Mouse (Mus musculus) small intestine, adult 2 months (tissue): Measurements from ENCODE around the gene Ssbp2.

Experiments used
- CTCF ChIP-seq: fragments of 200-500 bp; IDR thresholded peaks from 2 replicates; pipeline ENCODE4 v1.5.1; 2012; ENCODE audit warnings: low read depth, mild to moderate bottlenecking, control low read depth, inconsistent platforms, low read length, moderate library complexity, mixed read lengths; ENCODE audit not compliant: insufficient replicate concordance, insufficient read length; ENCODE audit errors: extremely low read depth
- POLR2A ChIP-seq: fragments of 200-500 bp; IDR thresholded peaks from 2 replicates; pipeline ENCODE4 v1.6.1; 2012; ENCODE audit warnings: low read depth, mild to moderate bottlenecking, control low read depth, inconsistent platforms, low read length, moderate library complexity

DNA sequence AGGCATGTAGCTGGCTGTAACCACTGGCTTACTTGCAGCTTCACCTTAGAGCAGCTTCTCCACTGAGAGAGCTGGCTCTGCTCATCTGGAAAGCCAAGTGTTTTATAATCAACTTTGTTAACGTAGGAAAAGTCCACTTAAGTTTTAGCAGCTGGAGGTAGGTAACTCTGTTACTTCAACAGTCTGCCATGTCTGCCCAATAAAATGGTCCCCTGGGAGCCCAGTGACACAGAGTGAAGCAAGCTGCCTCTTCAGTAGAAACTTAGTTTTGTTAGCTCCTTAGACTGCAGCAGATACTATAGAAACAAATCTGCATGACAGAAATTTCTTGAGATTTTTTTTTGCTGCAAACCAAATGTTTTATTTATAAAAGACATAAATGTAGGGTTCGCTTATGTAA is 202.7 kb downstream of the Ssbp2 start:
- TF ChIP-seq CTCF (no peak), POLR2A (no peak)
